Mouse (Mus musculus) lung, postnatal 4 days (tissue): ENCODE data around the gene Prrg4.
"Not testable (repeated sequence)": the region's sequence is repeated elsewhere in the genome, so short reads cannot be mapped to it uniquely, and the experiment has no call there.

Experiments
- DNase-seq, 2 experiments: peaks; one replicate each; pipeline ENCODE4 v3.0.0; 2021

The Prrg4 gene

GRCm38 (mm10) chr2:104849276-104849990, at the start of gene Prrg4:
Prrg4 (minus strand) TSS chr2:104849876.
- DNase-seq: peak; percentile 69 to 77

GRCm38 (mm10) chr2:104887882-104888566, 38.3 kb upstream of the Prrg4 start:
- peak; percentile 60 to 77 for DNase-seq

- not testable (repeated sequence) for DNase-seq
These were observed 37.7 kb upstream of the Prrg4 start for GRCm38 (mm10) chr2:104887331-104887730.

- no peak for DNase-seq
These were observed 36.4 kb upstream of the Prrg4 start for GRCm38 (mm10) chr2:104886109-104886508.

- DNase-seq: no peak
These were observed 29.1 kb upstream of the Prrg4 start for GRCm38 (mm10) chr2:104878794-104879193.

GRCm38 (mm10) chr2:104869101-104869500, 19.4 kb upstream of the Prrg4 start:
- no peak for DNase-seq

GRCm38 (mm10) chr2:104867282-104867855, 17.7 kb upstream of the Prrg4 start, which contains the start of gene Ccdc73:
Ccdc73 (plus strand) TSS chr2:104867805.
- DNase-seq: no peak

GRCm38 (mm10) chr2:104864176-104864860, 14.6 kb upstream of the Prrg4 start:
- DNase-seq: no peak

GRCm38 (mm10) chr2:104860426-104860825, 10.8 kb upstream of the Prrg4 start:
- DNase-seq: no peak

- no peak for DNase-seq
These were observed 9.4 kb upstream of the Prrg4 start for GRCm38 (mm10) chr2:104859060-104859459.

GRCm38 (mm10) chr2:104858083-104858482, 8.4 kb upstream of the Prrg4 start:
- not testable (repeated sequence) for DNase-seq

- no peak for DNase-seq
These were observed 6.5 kb upstream of the Prrg4 start for GRCm38 (mm10) chr2:104856218-104856617.

- DNase-seq: no peak
These were observed 6.1 kb upstream of the Prrg4 start for GRCm38 (mm10) chr2:104855732-104856131.

- DNase-seq: no peak
These were observed 5.2 kb upstream of the Prrg4 start for GRCm38 (mm10) chr2:104854836-104855235.

- DNase-seq: no peak
These were observed 2.9 kb upstream of the Prrg4 start for GRCm38 (mm10) chr2:104852546-104852945.

- DNase-seq: no peak
These were observed 2.0 kb upstream of the Prrg4 start for GRCm38 (mm10) chr2:104851686-104852085.

GRCm38 (mm10) chr2:104849991-104850359, 299 bp upstream of the Prrg4 start:
- no peak for DNase-seq

- DNase-seq: no peak
These were observed 1.2 kb downstream of the Prrg4 start for GRCm38 (mm10) chr2:104848235-104849161.

GRCm38 (mm10) chr2:104847645-104848044, 2.0 kb downstream of the Prrg4 start:
- peak in 1 of 2 experiments; percentile 18 for DNase-seq

GRCm38 (mm10) chr2:104846638-104847414, 2.9 kb downstream of the Prrg4 start:
- no peak for DNase-seq

GRCm38 (mm10) chr2:104842559-104842958, 7.1 kb downstream of the Prrg4 start:
- DNase-seq: no peak
